Mouse (Mus musculus) hematopoietic multipotent progenitor cell, adult 10-12 weeks (in vitro differentiated cells): ENCODE data around the gene Stap2. TPM values are rescaled to one million over a fixed set of nuclear protein-coding genes. Genes with fewer than 3 reads are reported as not detected.

Experiments used
- polyA plus RNA-seq: library from polyadenylated mRNA; stranded (reverse); fragments of >175 nt; gene quantifications from 2 replicates; pipeline ENCODE4 v1.2.3, GENCODE M21; 2012; ENCODE audit warnings: low replicate concordance

Gene Stap2
- polyA plus RNA-seq = 1.2 and 1.3 TPM in 2 replicates

GRCm38 (mm10) chr17:56005415-56006061 is at the start of gene Stap2, which contains the start of gene Mpnd:
Gene Stap2 (minus strand): TSS chr17:56005584.
Gene Mpnd (plus strand): TSS chr17:56005711.

GRCm38 (mm10) chr17:56040030-56040856 is 34.9 kb upstream of the Stap2 start, which contains the start of gene Chaf1a:
Gene Chaf1a (plus strand): TSS chr17:56040439.

GRCm38 (mm10) chr17:56036176-56036900 is 31.0 kb upstream of the Stap2 start, which contains the start of gene Sh3gl1:
Gene Sh3gl1 (minus strand): TSS chr17:56036635.

GRCm38 (mm10) chr17:55986030-55986961 is 19.1 kb downstream of the Stap2 start, which contains the start of gene Fsd1:
Gene Fsd1 (plus strand): TSS chr17:55986509.

GRCm38 (mm10) chr17:55969966-55970891 is 35.2 kb downstream of the Stap2 start, which contains the start of gene Shd:
Gene Shd (plus strand): TSS chr17:55970467.

GRCm38 (mm10) chr17:55958918-55959728 is 46.3 kb downstream of the Stap2 start, which contains the start of gene Yju2:
Gene Yju2 (plus strand): TSS chr17:55959099.

GRCm38 (mm10) chr17:55952447-55953027 is 52.8 kb downstream of the Stap2 start, which contains the start of gene Ebi3:
Gene Ebi3 (plus strand): TSS chr17:55952640.

GRCm38 (mm10) chr17:55949400-55949799 is 56.0 kb downstream of the Stap2 start, which contains the start of gene Zfp119b:
Gene Zfp119b (minus strand): TSS chr17:55949500.

Other genes with a start within 250 kb of the Stap2 start
- 0.42 and 0.67 TPM in 2 replicates for gene Zfp119a, start 126.7 kb downstream of the Stap2 start, polyA plus RNA-seq
- 0.43 and 2.5 TPM in 2 replicates for gene Zfp959, start 113.5 kb downstream of the Stap2 start, polyA plus RNA-seq
- 0.41 and 0.72 TPM in 2 replicates for gene Zfp119b, start 56.1 kb downstream of the Stap2 start, polyA plus RNA-seq
- 52.3 and 96.9 TPM in 2 replicates for gene Ebi3, start 52.9 kb downstream of the Stap2 start, polyA plus RNA-seq
- 20.3 and 42.1 TPM in 2 replicates for gene Yju2, start 46.5 kb downstream of the Stap2 start, polyA plus RNA-seq
- gene Shd, start 35.1 kb downstream of the Stap2 start, polyA plus RNA-seq = 0.58 and 0.65 TPM in 2 replicates
- gene Fsd1, start 19.1 kb downstream of the Stap2 start, polyA plus RNA-seq = not detected in 2 replicates
- gene Mpnd, start 127 bp upstream of the Stap2 start, polyA plus RNA-seq = 88.2 and 117 TPM in 2 replicates
- gene Sh3gl1, start 31.1 kb upstream of the Stap2 start, polyA plus RNA-seq = 89.2 and 144 TPM in 2 replicates
- 6.0 and 15.6 TPM in 2 replicates for gene Chaf1a, start 34.9 kb upstream of the Stap2 start, polyA plus RNA-seq
- 73.8 and 75.4 TPM in 2 replicates for gene Ubxn6, start 69.4 kb upstream of the Stap2 start, polyA plus RNA-seq
- gene Hdgfl2, start 74.0 kb upstream of the Stap2 start, polyA plus RNA-seq = 101 and 241 TPM in 2 replicates
- gene Plin4, start 104.2 kb upstream of the Stap2 start, polyA plus RNA-seq = not detected in 2 replicates
- gene Plin5, start 112.0 kb upstream of the Stap2 start, polyA plus RNA-seq = 0.72 TPM in 1 of 2 replicates, not detected in the other
- gene Lrg1, start 116.4 kb upstream of the Stap2 start, polyA plus RNA-seq = 23.7 and 144 TPM in 2 replicates
- 4.6 and 13.7 TPM in 2 replicates for gene Sema6b, start 134.8 kb upstream of the Stap2 start, polyA plus RNA-seq
- gene Tnfaip8l1, start 156.9 kb upstream of the Stap2 start, polyA plus RNA-seq = 3.4 and 4.4 TPM in 2 replicates
- 15.4 and 25.6 TPM in 2 replicates for gene Mydgf, start 178.3 kb upstream of the Stap2 start, polyA plus RNA-seq
- 60.0 and 65.5 TPM in 2 replicates for gene Dpp9, start 213.3 kb upstream of the Stap2 start, polyA plus RNA-seq